Mouse (Mus musculus): ENCODE data around the gene Gm49396. TPM values are rescaled to one million over a fixed set of nuclear protein-coding genes. Genes with fewer than 3 reads are reported as not detected.

The Gm49396 gene
- polyA plus RNA-seq, 1 experiment from 2014 or later: 0.69 TPM

- 7% methylated on average over 11 of the region's 12 CpGs for WGBS (ENCODE audit: missing documents)
- Histone ChIP-seq H3K79me2 (ENCODE audit: inconsistent target) (peaks cover 41% of the 10 kb centered on the region), H3K27ac (peak overlapping the region; percentile 61), H3K4me3 (ENCODE audit: inconsistent target) (peak overlapping the region; percentile 89), H3K36me3 (ENCODE audit: inconsistent target) (peaks cover 29% of the 10 kb centered on the region; the same call in 1 of the 2 replicates)
Measured at GRCm38 (mm10) chr7:30558656-30559442, 4.3 kb upstream of the Gm49396 start.

- H3K4me3 ChIP-seq (ENCODE audit: inconsistent target): peak within 1 kb of the TSS; percentile 89
- H3K27ac ChIP-seq: peak within 1 kb of the TSS; percentile 61
- H3K79me2 ChIP-seq (ENCODE audit: inconsistent target): peaks cover 41% of the 10 kb centered on the region
- WGBS (ENCODE audit: missing documents): under 1% methylated on average over 19 of the region's 20 CpGs
- H3K36me3 ChIP-seq (ENCODE audit: inconsistent target): peaks cover 29% of the 10 kb centered on the region; the same call in 1 of the 2 replicates
Measured at GRCm38 (mm10) chr7:30559443-30559954, 3.6 kb upstream of the Gm49396 start, which contains the start of gene Lin37. Lin37 (minus strand) TSS chr7:30559838.

- Histone ChIP-seq H3K79me2 (ENCODE audit: inconsistent target) (peaks cover 41% of the 10 kb centered on the region), H3K36me3 (ENCODE audit: inconsistent target) (peaks cover 29% of the 10 kb centered on the region; the same call in 1 of the 2 replicates), H3K27ac (no peak overlapping the region), H3K4me3 (ENCODE audit: inconsistent target) (no peak overlapping the region)
- WGBS (ENCODE audit: missing documents): 92% methylated on average over 2 of the region's 2 CpGs
Measured at GRCm38 (mm10) chr7:30560296-30560695, 2.8 kb upstream of the Gm49396 start.

- peaks cover 23% of the 10 kb centered on the region; the same call in 1 of the 2 replicates for H3K36me3 ChIP-seq (ENCODE audit: inconsistent target)
- H3K79me2 ChIP-seq (ENCODE audit: inconsistent target): peaks cover 41% of the 10 kb centered on the region
- H3K27ac ChIP-seq: peak overlapping the region; percentile 87
- WGBS (ENCODE audit: missing documents): under 1% methylated on average over 27 of the region's 27 CpGs
- peak overlapping the region; percentile 99 for H3K4me3 ChIP-seq (ENCODE audit: inconsistent target)
Measured at GRCm38 (mm10) chr7:30562526-30563116, 523 bp upstream of the Gm49396 start.

DNA sequence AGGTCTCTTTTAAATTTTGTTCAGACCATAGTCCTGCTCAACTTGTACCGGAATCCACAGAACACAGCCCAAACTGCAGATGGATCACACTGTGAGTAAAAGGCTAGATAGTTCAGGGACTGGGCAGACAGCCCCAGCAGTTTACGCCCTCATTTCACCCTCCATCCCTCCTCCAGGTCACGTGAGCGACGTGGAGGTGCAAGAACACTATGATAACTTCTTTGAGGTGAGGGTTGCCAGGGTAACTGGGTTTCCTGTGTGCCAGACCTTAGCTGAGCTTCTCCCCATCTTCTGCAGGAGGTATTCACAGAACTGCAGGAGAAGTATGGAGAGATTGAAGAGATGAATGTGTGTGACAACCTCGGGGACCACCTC lies 749 bp downstream of the Gm49396 start:
- Histone ChIP-seq H3K79me2 (ENCODE audit: inconsistent target) (peaks cover 28% of the 10 kb centered on the region), H3K36me3 (ENCODE audit: inconsistent target) (peaks cover 32% of the 10 kb centered on the region; the same call in 1 of the 2 replicates), H3K27ac (peak overlapping the region; percentile 87), H3K4me3 (ENCODE audit: inconsistent target) (peak overlapping the region; percentile 99)
- WGBS (ENCODE audit: missing documents): 43% methylated on average over 6 of the region's 6 CpGs

DNA sequence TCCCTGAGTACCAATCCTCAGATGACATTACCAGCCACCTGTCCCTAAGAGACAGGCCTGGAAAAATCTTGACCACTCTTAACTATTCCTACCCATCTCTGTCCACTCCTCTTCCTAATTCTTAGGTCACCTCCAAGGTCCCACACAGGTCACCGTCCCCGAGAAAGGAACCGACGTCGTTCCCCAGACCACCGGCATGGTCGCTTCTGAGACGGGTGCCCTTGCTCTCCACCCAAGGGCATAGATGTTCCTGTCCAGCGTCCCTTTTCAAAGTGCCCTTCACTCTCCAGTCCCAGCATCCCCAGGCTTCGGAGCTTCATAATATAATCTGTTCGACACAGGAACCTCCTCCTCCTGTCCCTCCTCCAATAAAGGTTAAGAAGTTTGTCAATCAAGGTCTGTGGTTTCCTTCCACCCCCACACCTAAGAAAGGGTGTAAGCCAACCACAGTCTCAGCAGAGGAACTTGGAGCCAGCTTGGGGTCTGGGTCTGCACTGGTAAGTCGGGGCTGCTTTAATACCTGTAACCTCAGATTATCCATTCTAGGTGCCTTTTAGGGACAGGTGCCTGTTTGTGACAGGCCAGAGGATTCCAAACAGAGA lies 1.9 kb downstream of the Gm49396 start, which contains the start of gene Igflr1:
Gene Igflr1, plus strand, starts transcription at position 458 of the 602 bp plus-strand sequence.
- Histone ChIP-seq H3K79me2 (ENCODE audit: inconsistent target) (peaks cover 25% of the 10 kb centered on the region), H3K36me3 (ENCODE audit: inconsistent target) (peaks cover 44% of the 10 kb centered on the region), H3K27ac (no peak within 1 kb of the TSS), H3K4me3 (ENCODE audit: inconsistent target) (no peak within 1 kb of the TSS)
- WGBS (ENCODE audit: missing documents): 96% methylated on average over 12 of the region's 12 CpGs

GRCm38 (mm10) chr7:30566033-30566432 lies 2.9 kb downstream of the Gm49396 start:
- H3K4me3 ChIP-seq (ENCODE audit: inconsistent target): no peak overlapping the region
- peaks cover 19% of the 10 kb centered on the region for H3K79me2 ChIP-seq (ENCODE audit: inconsistent target)
- peaks cover 54% of the 10 kb centered on the region for H3K36me3 ChIP-seq (ENCODE audit: inconsistent target)
- WGBS (ENCODE audit: missing documents): 96% methylated on average over 9 of the region's 9 CpGs
- H3K27ac ChIP-seq: no peak overlapping the region

- WGBS (ENCODE audit: missing documents): 96% methylated on average over 11 of the region's 11 CpGs
- no peak overlapping the region for H3K27ac ChIP-seq
- H3K79me2 ChIP-seq (ENCODE audit: inconsistent target): peaks cover 4% of the 10 kb centered on the region
- H3K4me3 ChIP-seq (ENCODE audit: inconsistent target): no peak overlapping the region
- H3K36me3 ChIP-seq (ENCODE audit: inconsistent target): peaks cover 66% of the 10 kb centered on the region
Measured at GRCm38 (mm10) chr7:30567555-30567954, 4.4 kb downstream of the Gm49396 start.

DNA sequence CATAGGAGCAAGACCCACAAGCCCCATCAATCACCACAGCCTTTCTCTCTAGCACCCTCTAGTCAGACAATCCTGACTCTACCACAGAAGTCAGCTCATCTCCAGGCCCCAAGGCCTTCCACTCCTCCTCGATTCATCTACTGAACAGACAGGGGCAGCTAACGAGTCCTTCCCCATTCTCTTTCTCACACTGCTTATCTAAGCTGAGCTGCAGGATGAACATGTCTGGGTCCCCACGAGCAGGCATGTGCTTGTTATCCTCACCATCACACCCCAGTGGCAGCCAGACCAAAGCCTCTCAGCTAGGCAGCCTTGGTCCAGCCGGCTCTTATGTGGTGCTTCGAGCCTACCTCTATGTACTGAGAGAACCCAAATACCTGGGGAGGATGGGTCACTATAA lies 9.2 kb downstream of the Gm49396 start:
- H3K4me3 ChIP-seq (ENCODE audit: inconsistent target): no peak overlapping the region
- H3K36me3 ChIP-seq (ENCODE audit: inconsistent target): peaks cover 93% of the 10 kb centered on the region
- no peak overlapping the region for H3K27ac ChIP-seq
- no peaks in the 10 kb centered on the region for H3K79me2 ChIP-seq (ENCODE audit: inconsistent target)
- WGBS (ENCODE audit: missing documents): 90% methylated on average over 5 of the region's 5 CpGs

DNA sequence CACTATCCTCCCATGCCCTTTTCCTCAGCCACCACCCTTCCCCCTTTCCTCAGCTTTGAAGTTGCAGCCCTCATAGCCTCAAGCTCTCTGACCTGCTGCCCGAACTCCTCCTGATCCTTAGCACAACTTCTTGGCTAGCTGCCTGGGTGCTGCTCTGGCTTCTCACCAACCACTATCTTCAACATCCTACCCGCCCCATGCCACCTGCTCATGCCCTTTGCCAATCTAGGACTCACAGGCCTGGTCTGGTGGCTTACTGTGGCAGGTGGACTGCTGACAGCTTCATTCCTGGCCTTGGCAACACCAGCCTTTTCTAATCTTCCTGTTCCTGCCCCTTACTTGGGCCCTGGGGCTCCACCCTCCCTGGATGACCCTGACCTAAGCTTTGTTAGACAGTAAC lies 9.8 kb downstream of the Gm49396 start:
- WGBS (ENCODE audit: missing documents): 95% methylated on average over 2 of the region's 2 CpGs
- H3K4me3 ChIP-seq (ENCODE audit: inconsistent target): no peak overlapping the region
- peaks cover 97% of the 10 kb centered on the region for H3K36me3 ChIP-seq (ENCODE audit: inconsistent target)
- H3K79me2 ChIP-seq (ENCODE audit: inconsistent target): no peaks in the 10 kb centered on the region
- H3K27ac ChIP-seq: no peak overlapping the region

DNA sequence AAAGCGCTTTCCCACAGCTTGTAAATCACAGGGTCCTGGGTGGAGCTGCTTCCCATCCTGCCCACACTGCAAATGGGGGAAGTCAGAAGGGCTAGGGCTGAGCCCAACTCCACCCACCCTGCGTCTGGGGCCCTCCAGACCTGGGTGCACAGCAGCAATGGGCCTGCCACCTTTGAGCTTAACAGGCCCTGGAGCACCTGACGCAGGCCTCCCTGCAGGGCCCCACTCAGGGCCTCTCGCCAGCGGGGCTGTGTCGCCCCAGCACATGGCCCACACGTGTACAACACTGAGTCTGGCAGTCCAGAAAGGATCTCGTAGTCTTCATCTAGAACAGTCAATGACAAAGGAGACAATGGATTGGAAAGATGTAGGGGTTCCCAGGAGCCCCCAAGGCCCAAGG lies 16.8 kb downstream of the Gm49396 start:
- Histone ChIP-seq H3K27ac (no peak overlapping the region), H3K36me3 (ENCODE audit: inconsistent target) (peaks cover 79% of the 10 kb centered on the region), H3K4me3 (ENCODE audit: inconsistent target) (no peak overlapping the region), H3K79me2 (ENCODE audit: inconsistent target) (peaks cover 2% of the 10 kb centered on the region; the same call in 1 of the 2 replicates)
- WGBS (ENCODE audit: missing documents): 94% methylated on average over 8 of the region's 8 CpGs

DNA sequence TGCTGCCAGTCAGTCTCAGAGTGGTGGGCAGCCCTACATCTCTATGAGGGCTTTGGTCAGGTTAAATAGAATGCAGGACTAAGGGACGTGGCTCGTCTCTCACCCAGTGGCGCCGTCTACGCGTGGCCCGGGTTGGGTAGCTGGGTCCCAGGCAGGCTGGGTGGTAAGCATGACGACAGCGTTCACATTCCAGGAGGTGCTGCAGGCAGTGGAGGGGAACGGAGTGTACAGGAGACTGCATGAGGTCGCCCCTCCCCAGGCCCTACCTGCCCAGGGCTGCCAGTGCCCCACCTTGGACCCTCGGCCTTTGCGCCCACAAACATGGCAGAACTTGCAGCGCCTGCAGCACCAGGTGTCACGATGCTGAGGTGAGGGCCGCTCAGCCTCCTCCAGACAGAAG lies 18.4 kb downstream of the Gm49396 start:
- no peak overlapping the region for H3K4me3 ChIP-seq (ENCODE audit: inconsistent target)
- peaks cover 78% of the 10 kb centered on the region for H3K36me3 ChIP-seq (ENCODE audit: inconsistent target)
- WGBS (ENCODE audit: missing documents): 97% methylated on average over 8 of the region's 16 CpGs
- no peak overlapping the region for H3K27ac ChIP-seq
- H3K79me2 ChIP-seq (ENCODE audit: inconsistent target): peaks cover 18% of the 10 kb centered on the region

DNA sequence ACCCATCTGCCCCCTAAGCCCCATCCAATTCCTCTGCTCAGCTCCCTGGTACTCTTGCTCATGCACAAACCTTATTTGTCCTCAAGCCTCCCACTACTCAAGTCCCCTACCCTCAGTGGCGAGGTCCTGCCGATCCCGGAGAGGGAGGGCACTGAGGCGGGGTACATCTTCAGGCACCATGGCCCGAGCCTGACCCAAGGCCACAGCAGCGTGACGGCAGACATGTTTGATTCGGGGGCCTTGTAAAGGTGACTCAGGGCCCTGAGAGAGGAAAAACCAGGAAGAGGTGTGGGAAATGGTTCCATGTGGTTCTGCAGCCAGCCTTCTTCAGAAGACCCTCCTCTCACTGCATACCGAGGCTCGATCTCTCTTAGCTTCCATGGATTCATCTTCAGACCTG lies 21.2 kb downstream of the Gm49396 start:
- Histone ChIP-seq H3K36me3 (ENCODE audit: inconsistent target) (peaks cover 50% of the 10 kb centered on the region), H3K4me3 (ENCODE audit: inconsistent target) (no peak overlapping the region), H3K27ac (no peak overlapping the region), H3K79me2 (ENCODE audit: inconsistent target) (peaks cover 35% of the 10 kb centered on the region)
- WGBS (ENCODE audit: missing documents): 97% methylated on average over 10 of the region's 10 CpGs

DNA sequence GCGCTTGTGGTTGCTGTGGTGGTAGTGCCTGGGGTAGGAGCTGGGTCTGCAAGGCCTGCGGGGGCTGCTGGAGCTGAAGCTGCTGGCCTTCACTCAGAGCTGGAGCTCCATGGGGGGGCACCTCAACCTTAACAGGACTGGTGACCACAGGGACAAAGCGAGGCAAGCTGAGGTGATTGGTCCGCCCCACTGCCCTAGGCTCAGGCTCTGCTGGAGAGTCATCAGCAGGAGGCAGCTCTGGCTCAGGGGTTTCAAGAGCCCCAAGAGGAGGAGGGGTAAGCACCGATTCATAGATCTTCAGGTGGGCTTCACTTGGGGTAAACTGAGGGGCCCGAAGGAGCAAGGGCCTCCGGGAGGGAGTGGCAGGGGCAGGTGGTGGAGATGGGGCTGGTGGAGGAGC lies 22.0 kb downstream of the Gm49396 start:
- 98% methylated on average over 6 of the region's 7 CpGs for WGBS (ENCODE audit: missing documents)
- Histone ChIP-seq H3K4me3 (ENCODE audit: inconsistent target) (no peak overlapping the region), H3K79me2 (ENCODE audit: inconsistent target) (peaks cover 35% of the 10 kb centered on the region), H3K36me3 (ENCODE audit: inconsistent target) (peaks cover 44% of the 10 kb centered on the region), H3K27ac (no peak overlapping the region)
